Mouse (Mus musculus) spleen, adult 18-20 months (tissue): ENCODE results near the gene Slc16a13.

ENCODE experiments used
- DNase-seq, 2 experiments: peaks; one replicate each; pipeline ENCODE4 v3.0.0; 2022; ENCODE audit warnings: mixed read lengths in 2 of 2

The Slc16a13 gene

DNA sequence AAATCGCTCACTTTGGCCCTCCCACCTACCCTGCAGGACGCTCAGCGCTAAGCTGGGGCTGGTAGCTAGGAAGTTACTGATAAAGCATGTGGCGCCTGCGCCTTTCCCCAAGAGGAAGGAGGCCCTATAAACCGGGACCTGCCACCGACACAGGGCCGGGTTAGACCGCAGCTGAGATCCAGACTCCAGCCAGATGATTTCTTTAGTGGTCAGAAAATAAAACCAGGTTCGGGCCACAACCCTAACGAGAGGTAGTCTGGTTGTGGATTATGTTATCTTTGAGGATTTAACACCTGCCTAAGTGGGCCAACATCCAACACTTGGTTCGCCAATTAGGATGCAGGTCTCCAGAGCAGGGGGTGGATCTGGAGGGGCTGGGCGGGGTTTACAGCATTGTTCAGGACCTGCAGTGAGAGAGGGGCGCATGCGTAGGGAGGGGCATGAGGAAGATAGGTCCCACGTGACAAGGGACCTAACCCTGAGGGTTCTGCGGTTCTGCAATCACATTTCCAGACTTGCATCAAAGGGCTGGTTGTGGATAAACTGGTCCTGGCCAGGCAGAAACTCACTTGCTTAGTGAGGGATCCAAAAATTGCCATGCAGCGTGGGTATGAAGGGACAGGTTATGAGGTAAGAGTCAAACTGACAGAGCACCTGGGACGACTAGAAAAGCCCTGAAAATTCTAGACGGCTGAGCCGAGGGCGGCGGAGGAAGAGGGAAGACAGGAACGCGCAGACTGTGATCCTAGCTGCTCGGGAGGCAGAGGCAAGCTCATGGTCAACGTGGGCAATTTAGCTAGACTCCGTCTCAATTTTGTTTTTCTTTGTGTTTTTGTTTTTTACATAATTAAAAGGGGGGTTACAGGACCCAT lies at the start of gene Slc16a13:
Gene Slc16a13 (minus strand): TSS at position 334 of the 872 bp plus-strand sequence.
- DNase-seq: peak; percentile 87 to 88

DNA sequence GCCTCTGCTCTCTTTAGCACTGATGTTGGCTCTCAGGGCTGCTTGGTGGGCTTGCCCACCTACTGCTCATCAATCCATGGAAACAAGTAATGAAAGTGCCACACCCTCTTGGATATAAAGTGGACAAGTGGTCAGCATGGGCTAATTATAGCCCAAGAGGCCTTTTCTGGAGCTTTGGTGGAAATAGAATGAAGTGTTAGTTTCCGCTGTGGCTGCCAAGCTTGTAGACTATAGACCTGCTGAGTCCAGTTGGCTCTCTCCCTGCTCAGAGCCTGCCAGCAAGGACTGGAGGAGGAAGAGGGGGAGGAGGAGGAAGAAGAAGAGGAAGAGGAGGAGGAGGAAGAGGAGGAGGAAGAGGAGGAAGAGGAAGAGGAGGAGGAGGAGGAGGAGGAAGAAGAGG lies 45.5 kb upstream of the Slc16a13 start:
- DNase-seq: no peak

- no peak for DNase-seq
Measured at GRCm38 (mm10) chr11:70265819-70266218, 45.0 kb upstream of the Slc16a13 start.

DNA sequence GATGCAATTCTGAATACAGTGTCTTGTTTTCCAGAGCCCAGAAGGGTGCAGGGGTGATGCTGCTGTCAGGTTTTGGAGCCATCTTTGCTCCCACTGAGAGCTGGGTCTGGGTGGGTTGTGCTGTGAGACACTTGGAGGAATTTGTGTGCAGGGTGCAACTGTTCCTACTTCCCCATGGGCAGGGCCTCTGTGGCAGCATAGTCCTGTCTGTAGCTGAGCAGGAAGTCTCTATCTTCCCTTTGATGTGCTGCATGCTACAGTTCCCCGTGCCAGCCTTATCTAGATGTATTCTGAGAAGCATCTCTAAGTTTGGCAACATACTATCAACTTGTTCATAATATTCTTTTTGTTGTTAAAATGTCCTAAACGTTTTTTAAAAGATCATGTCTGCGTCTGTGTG lies 44.4 kb upstream of the Slc16a13 start:
- DNase-seq: no peak

DNA sequence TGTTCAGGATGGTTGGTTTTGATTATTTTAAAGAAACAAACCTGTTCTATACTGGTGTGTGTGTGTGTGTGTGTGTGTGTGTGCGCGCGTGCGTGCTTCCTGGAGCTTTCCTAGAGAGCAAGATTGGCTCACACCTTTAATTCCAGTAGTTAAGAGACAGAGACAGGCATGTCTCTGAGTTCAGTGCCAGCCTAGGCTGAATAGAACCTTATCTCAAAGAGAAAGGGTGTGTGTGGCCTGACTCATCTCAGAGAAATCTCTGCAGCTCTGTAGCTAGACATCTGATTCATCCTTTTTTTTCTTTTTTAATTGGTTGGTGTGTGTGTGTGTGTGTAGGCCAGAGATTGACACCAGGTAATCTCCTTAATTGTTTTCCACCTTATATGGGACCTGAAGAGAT lies 38.2 kb upstream of the Slc16a13 start:
- no peak for DNase-seq

- DNase-seq: no peak
Measured at GRCm38 (mm10) chr11:70254931-70255531, 34.2 kb upstream of the Slc16a13 start, which contains the start of gene Alox12. TSS of gene Alox12 (minus strand) at chr11:70255353.

DNA sequence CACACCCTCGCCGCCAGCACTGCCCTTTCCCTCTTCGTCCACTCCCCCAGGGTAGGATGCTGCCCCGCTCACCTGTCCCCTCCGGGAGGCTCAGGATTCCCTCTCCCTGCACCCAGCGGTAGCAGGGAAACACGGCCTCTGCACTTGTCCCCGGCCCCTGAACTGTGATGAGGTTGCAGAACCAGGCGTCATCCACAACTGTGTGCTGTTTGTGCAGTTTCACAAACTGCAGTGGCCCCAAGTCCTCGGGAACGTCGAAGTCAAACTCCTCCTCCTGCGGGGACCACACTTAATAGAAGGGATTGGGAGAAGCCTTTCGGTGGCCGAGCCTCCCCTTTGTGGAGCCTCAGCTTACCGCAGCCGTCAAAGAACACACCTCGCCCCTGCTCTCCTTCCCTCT lies 33.5 kb upstream of the Slc16a13 start:
- no peak for DNase-seq

DNA sequence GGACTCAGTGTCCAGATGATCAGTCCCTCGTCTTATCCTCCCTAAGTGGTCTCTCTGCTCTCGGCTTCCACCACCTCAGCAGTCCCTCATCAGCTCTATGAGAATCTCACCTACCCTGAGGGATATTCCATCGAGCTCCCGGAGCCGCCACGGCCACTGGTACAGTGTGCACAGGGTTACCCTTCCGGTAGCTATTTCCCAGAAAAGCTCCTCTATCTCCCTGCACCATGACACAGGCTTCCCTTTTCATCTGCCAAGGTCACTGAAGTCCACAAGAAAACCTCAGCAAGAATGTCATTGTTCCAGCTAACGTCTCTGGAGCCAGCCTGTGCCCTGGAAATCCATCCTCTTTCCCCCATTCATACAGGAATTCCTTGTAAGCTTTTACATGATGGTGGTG lies 31.0 kb upstream of the Slc16a13 start:
- DNase-seq: no peak

DNA sequence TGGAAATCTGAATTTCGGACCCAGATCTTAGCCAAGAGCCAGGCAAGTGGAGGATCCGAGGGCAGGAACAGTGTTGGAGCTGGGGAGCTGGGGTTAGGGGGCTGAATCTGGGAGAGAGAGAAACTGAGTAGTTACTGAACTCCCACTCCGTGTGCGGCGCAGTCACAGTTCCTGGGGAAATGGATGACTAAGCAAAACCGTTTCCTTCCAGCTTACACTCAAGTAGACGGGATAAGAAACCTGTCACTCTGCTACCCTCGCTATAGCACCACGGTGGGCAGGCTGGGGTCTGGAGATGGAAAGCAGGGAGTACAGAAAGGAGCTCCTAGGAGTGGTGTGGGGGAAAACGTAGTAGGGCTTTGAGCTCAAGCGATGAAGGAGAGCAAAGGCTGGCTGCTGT lies 29.3 kb upstream of the Slc16a13 start:
- no peak for DNase-seq

DNA sequence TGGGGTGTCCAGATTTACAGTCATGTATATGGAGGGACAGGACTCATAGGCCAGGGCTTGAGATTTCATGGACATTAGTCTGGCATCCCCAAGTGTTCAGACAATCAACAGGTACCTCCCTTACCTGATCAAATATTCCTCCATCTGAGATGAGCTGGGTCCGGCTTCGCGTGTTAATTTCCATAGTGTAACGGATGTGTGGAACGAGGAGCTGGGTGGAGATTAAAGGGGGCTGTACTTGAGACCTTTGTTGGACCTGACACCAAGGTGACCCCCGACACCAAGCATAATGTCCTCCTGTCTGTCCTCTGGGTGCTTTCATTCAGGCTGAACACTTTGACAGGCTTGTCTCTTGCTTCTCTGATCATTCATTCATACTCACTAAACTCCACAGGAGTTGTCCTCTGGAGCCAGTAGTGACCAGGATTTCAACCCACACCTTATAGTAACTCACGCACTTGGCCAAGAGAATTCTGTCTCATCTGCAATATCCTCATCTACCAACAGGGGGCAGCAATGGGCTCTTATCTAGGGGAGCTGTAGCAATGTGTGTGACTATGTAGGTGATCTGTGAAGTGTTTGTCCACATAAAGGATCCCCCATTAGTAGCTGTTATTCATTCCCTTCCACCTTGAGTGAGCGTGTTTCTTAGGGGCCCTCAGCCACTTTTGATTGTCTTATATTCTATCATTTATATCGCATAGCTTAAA lies 26.4 kb upstream of the Slc16a13 start:
- peak in 1 of 2 experiments; percentile 72 for DNase-seq

- DNase-seq: no peak
Measured at GRCm38 (mm10) chr11:70242591-70242990, 21.7 kb upstream of the Slc16a13 start.

DNA sequence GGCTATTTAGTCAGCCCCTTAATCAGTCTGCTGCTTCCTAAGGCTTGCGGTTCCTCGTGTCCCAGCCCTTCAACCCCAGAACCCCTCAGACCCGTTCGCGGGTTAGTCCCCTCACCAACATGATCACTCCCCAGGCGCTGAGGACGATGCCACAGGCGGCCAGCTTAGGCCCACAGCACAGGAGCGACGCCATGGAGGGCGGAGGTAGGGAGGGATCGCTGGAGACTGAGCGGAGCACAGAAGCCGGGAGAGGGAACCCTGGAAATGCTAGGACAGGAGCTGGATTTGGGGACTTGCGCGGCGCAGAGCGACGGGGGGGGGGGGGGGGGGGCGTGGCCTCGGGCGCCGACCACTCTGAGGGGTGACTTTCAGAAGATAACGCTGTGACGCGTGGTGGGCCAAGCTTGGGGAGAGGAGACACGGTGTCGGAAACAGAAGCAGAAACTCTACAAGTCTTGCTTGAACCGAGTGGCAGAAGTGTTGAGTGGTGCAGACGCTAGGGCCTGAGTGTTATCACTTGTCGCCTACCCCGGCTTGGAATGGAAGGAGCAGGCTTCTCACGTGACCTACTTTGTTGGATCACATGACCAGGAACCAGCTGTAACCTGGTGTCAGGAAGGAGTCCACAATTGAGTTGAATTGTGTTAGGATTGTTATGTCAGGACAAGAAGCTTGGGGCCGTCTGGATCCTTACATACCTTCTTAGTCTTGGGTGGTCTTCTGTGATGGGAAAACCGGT lies 18.8 kb upstream of the Slc16a13 start, which contains the start of the genes Gm21988 and Rnasek:
Gene Gm21988 (minus strand): TSS at position 290 of the 739 bp plus-strand sequence.
Gene Rnasek (minus strand): TSS at position 302 of the 739 bp plus-strand sequence.
- DNase-seq: peak; percentile 61 to 75

- DNase-seq: no peak
Measured at GRCm38 (mm10) chr11:70238591-70239440, 18.0 kb upstream of the Slc16a13 start.

DNA sequence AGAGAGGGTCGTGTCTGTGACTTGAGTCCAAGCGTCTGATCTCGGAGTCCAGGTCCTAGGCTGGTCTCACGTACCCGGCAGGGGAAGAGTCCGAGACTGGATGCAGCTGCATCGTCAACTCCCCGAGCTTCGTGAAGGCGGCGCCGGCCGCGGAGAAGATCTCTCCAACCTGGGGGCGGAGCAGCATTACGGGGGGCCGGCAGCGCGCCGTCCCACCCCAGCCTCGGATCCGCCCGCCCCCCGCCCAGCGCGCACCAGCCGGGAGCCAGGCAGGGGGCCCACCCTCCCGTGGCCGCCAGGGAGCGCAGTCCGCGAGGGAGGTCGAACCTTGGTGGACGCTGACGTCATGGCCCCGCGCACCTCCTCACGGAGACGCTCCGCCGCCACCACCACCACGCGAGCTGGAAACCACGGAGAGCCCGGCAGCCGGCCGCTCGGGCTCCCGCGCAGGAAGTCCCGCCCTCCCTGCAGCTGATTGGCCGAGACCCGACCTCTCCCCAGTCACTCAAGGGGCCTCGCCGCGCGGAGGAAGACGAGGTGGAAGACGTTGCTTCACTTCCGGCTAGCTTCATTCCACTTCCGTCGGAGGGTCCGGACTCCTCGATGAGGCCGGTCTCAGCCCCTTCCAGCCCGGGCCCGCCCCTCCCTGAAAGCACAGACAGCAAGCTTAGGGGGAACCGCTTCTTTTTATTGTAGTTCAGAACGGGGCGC lies 16.7 kb upstream of the Slc16a13 start, which contains the start of gene 0610010K14Rik:
Gene 0610010K14Rik (minus strand): TSS at position 458 of the 711 bp plus-strand sequence.
- peak; percentile 97 for DNase-seq

DNA sequence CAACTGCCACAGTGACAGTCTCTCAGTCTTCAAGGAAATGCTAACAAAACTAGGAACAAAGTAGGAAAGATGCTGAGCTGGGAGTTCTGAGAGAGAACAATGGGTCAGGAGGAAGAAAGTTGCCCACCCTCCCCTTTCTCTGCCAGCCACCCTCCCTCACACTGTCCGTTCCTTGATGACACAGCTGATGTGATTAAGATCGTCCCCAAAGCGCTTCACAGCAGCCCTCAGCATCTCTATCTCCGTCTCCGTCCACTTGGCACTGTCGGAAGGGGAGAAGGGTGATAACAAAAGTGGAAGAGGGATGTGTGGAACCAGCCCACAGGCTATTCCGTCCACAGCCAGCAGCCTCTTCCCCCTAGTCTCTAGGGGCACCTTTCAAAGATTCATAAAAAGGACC lies 15.9 kb upstream of the Slc16a13 start:
- DNase-seq: no peak

DNA sequence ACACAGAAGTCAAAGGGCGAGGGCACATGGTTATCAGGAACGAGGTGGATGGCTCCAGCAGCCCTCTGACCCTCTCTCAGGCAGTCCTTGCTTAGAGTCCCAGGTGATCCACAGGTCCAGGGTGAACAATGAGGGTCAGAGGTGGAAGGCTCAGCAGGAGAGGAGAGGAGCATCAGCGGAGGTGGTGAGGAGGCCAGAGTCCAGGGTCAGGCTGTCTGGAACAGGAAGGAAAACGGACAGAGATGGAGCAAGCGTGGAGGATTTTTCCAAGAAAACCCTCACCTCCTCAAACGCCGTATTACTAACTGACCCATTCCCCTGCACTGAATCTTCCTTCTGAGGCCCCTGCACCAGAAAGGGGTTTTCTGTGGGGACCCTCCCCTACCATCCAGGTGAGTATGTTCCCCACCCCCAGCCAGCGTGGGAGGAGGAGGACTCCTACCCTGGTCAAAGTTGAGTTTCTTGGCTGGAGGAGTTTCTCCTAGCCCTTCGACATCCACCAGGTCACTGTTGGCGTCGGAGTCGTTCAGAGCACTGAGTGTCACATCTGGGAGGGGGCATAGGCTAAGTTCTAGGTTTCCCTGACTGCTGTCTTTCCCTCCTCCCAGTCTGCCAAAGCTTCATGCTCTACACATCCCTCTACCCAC lies 14.5 kb upstream of the Slc16a13 start:
- no peak for DNase-seq

GRCm38 (mm10) chr11:70234497-70234896 lies 13.6 kb upstream of the Slc16a13 start:
- DNase-seq: no peak

GRCm38 (mm10) chr11:70234037-70234436 lies 13.2 kb upstream of the Slc16a13 start:
- DNase-seq: no peak

- no peak for DNase-seq
Measured at GRCm38 (mm10) chr11:70233016-70233415, 12.2 kb upstream of the Slc16a13 start.

GRCm38 (mm10) chr11:70232546-70232945 lies 11.7 kb upstream of the Slc16a13 start:
- no peak for DNase-seq
